8 mouse cellular contexts compared by ENCODE assay signal in genomic region chr17:72606251-72606650, GRCm38 (mm10). TPM values are rescaled to one million over a fixed set of nuclear protein-coding genes. Genes with fewer than 3 reads are reported as not detected.
A peak's percentile ranks its signal among the peaks of the same experiment; 100 is the strongest.
DNase-seq lines count a peak whose midpoint lies in the region; ATAC-seq and TF ChIP-seq lines count a peak whose summit lies in the region.

No protein-coding gene starts in this region.

- H3K9ac ChIP-seq in midbrain, embryonic 14.5 days (replicated peaks; ENCODE audit: low read length) = no peak overlapping the region
- no peak overlapping the region for H3K9ac ChIP-seq in midbrain, embryonic 13.5 days (replicated peaks)
- H3K9ac ChIP-seq in forebrain, embryonic 16.5 days (replicated peaks; ENCODE audit: low read depth, low read length) = no peak overlapping the region
- no peak overlapping the region for H3K9ac ChIP-seq in limb, embryonic 14.5 days (ENCODE audit: low read depth, low read length, severe bottlenecking)

- ATAC-seq in midbrain, embryonic 14.5 days (ENCODE audit: low FRiP score, low TSS enrichment) = peak; percentile 43; the same call in 1 of the 2 replicates
- ATAC-seq in midbrain, embryonic 13.5 days = no peak
- ATAC-seq in forebrain, embryonic 16.5 days = peak; percentile 18; the same call in 1 of the 2 replicates
- no peak for ATAC-seq in limb, embryonic 14.5 days (ENCODE audit: low FRiP score, low read depth)

- H3K27me3 ChIP-seq in midbrain, embryonic 14.5 days (ENCODE audit: control insufficient read depth, insufficient read depth, low read length) = peaks cover 14% of the 10 kb centered on the region
- peaks cover 33% of the 10 kb centered on the region for H3K27me3 ChIP-seq in midbrain, embryonic 13.5 days
- peaks cover 10% of the 10 kb centered on the region; the same call in 1 of the 2 replicates for H3K27me3 ChIP-seq in forebrain, embryonic 16.5 days (replicated peaks; ENCODE audit: control insufficient read depth, insufficient read depth, low read length)
- H3K27me3 ChIP-seq in limb, embryonic 14.5 days (ENCODE audit: control insufficient read depth, insufficient read depth, low read length) = peaks cover 35% of the 10 kb centered on the region

- no peak overlapping the region for H3K4me3 ChIP-seq in midbrain, embryonic 14.5 days (replicated peaks; ENCODE audit: low read depth, low read length)
- H3K4me3 ChIP-seq in midbrain, embryonic 13.5 days (replicated peaks) = no peak overlapping the region
- no peak overlapping the region for H3K4me3 ChIP-seq in forebrain, embryonic 16.5 days (replicated peaks; ENCODE audit: low read length)
- no peak overlapping the region for H3K4me3 ChIP-seq in limb, embryonic 14.5 days (replicated peaks; ENCODE audit: low read length)

- no peak overlapping the region for H3K27ac ChIP-seq in midbrain, embryonic 14.5 days (replicated peaks; ENCODE audit: low read depth, low read length)
- H3K27ac ChIP-seq in midbrain, embryonic 13.5 days = no peak overlapping the region
- no peak overlapping the region for H3K27ac ChIP-seq in forebrain, embryonic 16.5 days (ENCODE audit: low read length)
- no peak overlapping the region for H3K27ac ChIP-seq in limb, embryonic 14.5 days (replicated peaks; ENCODE audit: low read depth, low read length)

- DNase-seq in midbrain, embryonic 14.5 days = peak; percentile 95
- DNase-seq in cerebellum, adult 11 months = peak; percentile 67
- peak; percentile 59 to 91 for DNase-seq in kidney, adult 8-10 months
- DNase-seq in limb, embryonic 14.5 days (ENCODE audit: low spot score) = peak; percentile 90
- DNase-seq in retina, postnatal 7 days (ENCODE audit: low read depth, low spot score) = peak; percentile 80
- DNase-seq in urinary bladder, adult 18-20 months (ENCODE audit: low spot score in 2 of 2) = peak; percentile 59 to 83

- no peaks in the 10 kb centered on the region for H3K36me3 ChIP-seq in midbrain, embryonic 14.5 days (ENCODE audit: control insufficient read depth, insufficient read depth, low read length)
- no peaks in the 10 kb centered on the region for H3K36me3 ChIP-seq in midbrain, embryonic 13.5 days
- no peaks in the 10 kb centered on the region for H3K36me3 ChIP-seq in forebrain, embryonic 16.5 days (ENCODE audit: control insufficient read depth, insufficient read depth)
- H3K36me3 ChIP-seq in limb, embryonic 14.5 days (ENCODE audit: control insufficient read depth, insufficient read depth, low read length) = no peaks in the 10 kb centered on the region

- TF ChIP-seq POLR2A in limb, embryonic 14.5 days (IDR thresholded peaks at IDR 0.05; ENCODE audit: borderline replicate concordance, extremely low read depth, insufficient read depth, insufficient read length) = no peak

- no peaks in the 10 kb centered on the region for H3K9me3 ChIP-seq in midbrain, embryonic 14.5 days (ENCODE audit: control insufficient read depth, low read length)
- H3K9me3 ChIP-seq in midbrain, embryonic 13.5 days = no peaks in the 10 kb centered on the region
- H3K9me3 ChIP-seq in forebrain, embryonic 16.5 days (ENCODE audit: control insufficient read depth, low read length) = no peaks in the 10 kb centered on the region
- no peaks in the 10 kb centered on the region for H3K9me3 ChIP-seq in limb, embryonic 14.5 days (ENCODE audit: control insufficient read depth, low read length)

- WGBS in midbrain, embryonic 14.5 days = 7% methylated on average over 4 of the region's 4 CpGs
- WGBS in midbrain, embryonic 13.5 days = 6% methylated on average over 4 of the region's 4 CpGs
- WGBS in forebrain, embryonic 16.5 days = 7% methylated on average over 4 of the region's 4 CpGs
- 8% methylated on average over 4 of the region's 4 CpGs for WGBS in limb, embryonic 14.5 days

- 0 out of 2 replicates have a peak, but pooled peaks cover 3% of the 10 kb centered on the region for H3K4me1 ChIP-seq in midbrain, embryonic 14.5 days (ENCODE audit: control insufficient read depth, insufficient read depth, low read length)
- H3K4me1 ChIP-seq in midbrain, embryonic 13.5 days (replicated peaks) = peaks cover 25% of the 10 kb centered on the region
- peaks cover 27% of the 10 kb centered on the region for H3K4me1 ChIP-seq in forebrain, embryonic 16.5 days (replicated peaks; ENCODE audit: control insufficient read depth, insufficient read depth, low read length)
- peaks cover 4% of the 10 kb centered on the region; the same call in 1 of the 2 replicates for H3K4me1 ChIP-seq in limb, embryonic 14.5 days (ENCODE audit: control insufficient read depth, insufficient read depth, low read length)

- no peak overlapping the region for H3K4me2 ChIP-seq in midbrain, embryonic 14.5 days (ENCODE audit: low read length)
- no peak overlapping the region for H3K4me2 ChIP-seq in midbrain, embryonic 13.5 days (replicated peaks)
- no peak overlapping the region for H3K4me2 ChIP-seq in forebrain, embryonic 16.5 days (ENCODE audit: low read length)
- H3K4me2 ChIP-seq in limb, embryonic 14.5 days (replicated peaks; ENCODE audit: low read depth, low read length, severe bottlenecking) = no peak overlapping the region

RNA-seq across cellular contexts. Expression of gene Alk, which starts 1.8 kb away (rescaled TPM):
- 2.6 and 3.8 TPM in 2 replicates for polyA plus RNA-seq in midbrain, embryonic 14.5 days (2014; fragmentation: Nextera tagmentation; extraction: Ambion mirVana)
- polyA plus RNA-seq in midbrain, embryonic 13.5 days (2015; fragmentation: Nextera tagmentation; extraction: Ambion mirVana) = 2.7 and 2.9 TPM in 2 replicates
- polyA plus RNA-seq in forebrain, embryonic 16.5 days (2015; fragmentation: Nextera tagmentation; extraction: Ambion mirVana) = 2.0 and 4.7 TPM in 2 replicates
- 0.31 and 0.45 TPM in 2 replicates for polyA plus RNA-seq in limb, embryonic 14.5 days (2012; rRNA removed)
- 0.43 and 0.68 TPM in 2 replicates for polyA plus RNA-seq in limb, embryonic 14.5 days (2014; fragmentation: Nextera tagmentation; extraction: Ambion mirVana)

Comparison
In these comparisons a context has a peak if more than half of its experiments do, and no peak if none do; other contexts are left out.
1. ATAC-seq: peak in midbrain, embryonic 14.5 days (single experiment) and forebrain, embryonic 16.5 days (single experiment); none in midbrain, embryonic 13.5 days (single experiment) and limb, embryonic 14.5 days (single experiment).
2. Peak in every context shown above with its lines, with median percentiles within 50 percentile points of each other: DNase-seq.